Mouse (Mus musculus): ENCODE results near the gene Ptprm. TPM values are rescaled to one million over a fixed set of nuclear protein-coding genes. Genes with fewer than 3 reads are reported as not detected.

The Ptprm gene
- total RNA-seq, 2 experiments from 2014 or later, result 1.3 to 1.4 TPM

DNA sequence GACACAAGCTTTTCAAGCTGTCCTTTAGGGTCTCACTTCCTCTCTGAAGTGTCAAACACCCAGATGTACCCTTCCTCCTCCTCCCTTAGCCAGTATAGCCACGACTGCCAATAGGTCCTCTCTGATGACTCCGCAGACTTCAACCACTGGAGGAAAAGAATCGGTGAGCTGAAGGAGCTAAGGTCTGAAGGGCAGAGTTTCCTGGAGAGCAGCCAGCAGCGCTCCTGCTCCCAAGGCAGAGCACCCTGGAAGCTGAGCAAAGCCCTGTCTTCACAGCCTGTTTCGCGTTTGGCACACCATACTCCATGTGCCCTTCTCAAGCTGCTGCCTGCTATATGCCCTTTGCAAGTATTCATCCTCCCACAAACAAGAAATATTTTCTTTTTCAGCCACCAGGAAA, 252.2 kb downstream of the Ptprm start:
- no peak for ATAC-seq (replicated peaks; ENCODE audit: low FRiP score, poor library complexity, severe bottlenecking)

DNA sequence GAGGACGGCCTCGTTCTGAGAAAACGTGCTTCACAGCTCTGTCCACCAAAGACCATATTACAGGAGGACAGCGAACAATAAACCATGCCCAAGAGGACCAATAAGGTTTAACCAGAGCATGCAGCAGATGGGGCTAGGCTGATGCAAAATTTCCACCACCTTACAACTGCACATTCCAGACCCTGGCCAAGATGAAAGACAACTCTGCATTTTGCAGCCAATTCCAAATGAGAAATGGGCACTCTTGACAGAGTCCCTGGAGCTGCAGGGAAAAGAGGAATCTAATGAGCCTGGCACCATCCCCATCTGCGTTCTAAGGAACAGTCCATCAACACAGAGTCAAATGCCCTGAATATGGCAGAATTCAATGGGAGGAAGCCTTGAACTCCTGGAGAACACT, 263.3 kb downstream of the Ptprm start:
- ATAC-seq (replicated peaks; ENCODE audit: low FRiP score, poor library complexity, severe bottlenecking), result no peak

DNA sequence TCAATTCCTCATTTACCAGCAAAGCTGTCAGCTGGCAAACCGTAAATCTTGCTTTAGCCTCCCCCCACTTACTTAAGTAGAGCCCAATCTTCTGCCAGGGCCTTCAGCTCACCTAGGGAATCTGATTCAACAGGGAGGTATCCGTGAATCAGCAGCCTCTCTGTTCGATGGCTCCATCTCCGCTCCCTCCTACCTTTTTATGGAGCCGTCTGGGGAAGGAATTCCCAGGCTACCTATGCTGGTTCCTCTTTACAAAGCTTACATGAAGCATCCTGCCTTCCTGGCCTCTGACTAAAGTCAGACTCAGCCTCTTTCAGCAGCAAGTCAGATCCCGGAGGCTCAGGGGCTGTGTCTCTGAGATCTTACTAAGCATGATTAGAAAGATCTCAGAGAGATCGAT, 264.1 kb downstream of the Ptprm start:
- no peak for ATAC-seq (replicated peaks; ENCODE audit: low FRiP score, poor library complexity, severe bottlenecking)

DNA sequence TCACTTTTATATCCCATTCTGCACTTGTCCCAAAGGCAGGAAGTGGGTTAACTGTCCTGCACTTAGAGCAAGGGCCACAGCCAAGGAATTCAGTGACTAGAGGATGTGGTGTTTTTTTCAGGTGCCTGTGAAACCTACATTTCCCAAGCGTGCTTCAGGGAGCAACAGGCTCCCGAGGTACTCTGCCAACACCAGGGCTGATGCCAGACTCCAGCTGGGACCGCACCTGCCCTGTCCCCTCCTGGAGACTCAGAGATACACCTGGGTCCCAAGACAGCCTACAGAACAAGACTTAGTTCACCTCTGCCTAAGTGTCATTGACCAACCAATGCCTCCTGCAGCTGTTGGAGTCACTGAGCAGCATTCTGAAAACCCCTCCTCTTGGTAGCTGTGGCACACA, 264.6 kb downstream of the Ptprm start:
- ATAC-seq (replicated peaks; ENCODE audit: low FRiP score, poor library complexity, severe bottlenecking), result no peak

DNA sequence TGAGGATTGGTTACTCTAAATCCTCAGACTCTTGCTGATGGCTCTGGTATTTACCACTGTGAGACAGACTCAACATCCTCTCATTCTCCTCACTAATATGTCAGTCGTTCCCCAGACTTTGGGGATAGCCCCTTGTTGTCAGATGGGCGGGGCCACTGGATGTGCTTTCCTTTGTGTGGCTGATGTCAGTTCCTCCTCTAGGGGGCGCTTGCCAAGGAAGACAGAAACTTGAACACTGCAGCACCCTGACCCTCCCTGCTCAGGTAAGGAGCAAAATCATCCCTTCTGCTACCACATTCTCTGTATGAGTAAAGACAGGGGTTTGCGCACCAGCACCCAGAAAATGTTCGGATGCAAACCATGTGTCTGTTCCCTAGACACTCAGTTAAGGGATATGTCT, 266.7 kb downstream of the Ptprm start:
- no peak for ATAC-seq (replicated peaks; ENCODE audit: low FRiP score, poor library complexity, severe bottlenecking)

DNA sequence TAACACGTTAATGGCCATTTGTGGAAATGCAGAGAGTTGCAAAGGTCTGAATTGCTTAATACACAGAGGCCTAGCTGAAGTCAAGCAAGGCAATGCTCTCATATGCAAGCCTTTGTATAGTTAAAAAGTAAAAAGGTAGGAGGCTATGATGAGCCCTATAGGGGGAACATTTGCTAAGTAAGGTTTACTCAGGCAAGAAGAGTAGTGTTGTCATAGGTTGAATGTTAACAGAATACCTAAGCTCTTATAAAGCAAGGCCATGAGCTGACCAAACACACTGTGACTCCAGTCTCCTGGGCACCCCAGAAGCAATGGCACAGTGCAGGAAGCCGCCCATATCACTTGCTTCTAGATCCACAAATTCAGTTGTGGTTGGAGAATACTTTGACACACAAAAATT, 267.4 kb downstream of the Ptprm start:
- no peak for ATAC-seq (replicated peaks; ENCODE audit: low FRiP score, poor library complexity, severe bottlenecking)

DNA sequence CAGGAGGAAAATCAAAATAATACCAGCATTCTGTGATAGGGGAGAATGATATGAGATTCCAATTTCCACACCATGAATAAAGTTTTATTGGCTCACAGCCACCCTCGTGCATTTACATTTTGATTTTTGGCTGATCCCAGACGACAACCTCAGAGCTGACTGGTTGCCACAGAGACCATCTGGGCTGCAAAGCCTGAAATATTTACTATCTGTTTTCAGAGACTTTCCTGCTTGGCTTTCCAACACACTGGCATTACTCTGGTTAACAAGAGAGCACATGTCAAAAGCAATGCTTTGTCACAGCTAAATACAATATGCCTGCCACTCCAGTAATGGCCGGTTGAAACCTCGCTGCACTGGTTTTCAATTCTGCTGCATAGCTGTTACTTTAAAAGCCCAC, 269.8 kb downstream of the Ptprm start:
- no peak for ATAC-seq (replicated peaks; ENCODE audit: low FRiP score, poor library complexity, severe bottlenecking)

DNA sequence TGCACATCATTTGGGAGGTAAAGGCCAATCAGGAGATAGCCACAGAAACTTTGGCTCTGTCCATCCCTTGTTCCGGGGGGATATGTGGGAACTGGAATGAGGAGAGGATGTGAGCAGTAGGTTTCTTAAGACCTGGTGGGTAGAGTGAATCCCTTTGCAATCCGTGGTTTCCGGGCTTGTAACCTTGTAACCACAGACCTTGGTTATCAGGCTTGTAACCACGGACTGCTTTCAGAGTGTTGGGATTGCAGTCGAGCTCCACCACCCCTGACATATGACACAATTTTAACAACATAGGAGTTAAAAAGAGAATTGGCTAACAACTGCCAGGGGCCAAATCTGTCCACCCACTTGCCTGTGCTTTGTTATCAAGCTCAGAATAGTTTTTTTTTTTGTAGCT, 270.2 kb downstream of the Ptprm start:
- no peak for ATAC-seq (replicated peaks; ENCODE audit: low FRiP score, poor library complexity, severe bottlenecking)

DNA sequence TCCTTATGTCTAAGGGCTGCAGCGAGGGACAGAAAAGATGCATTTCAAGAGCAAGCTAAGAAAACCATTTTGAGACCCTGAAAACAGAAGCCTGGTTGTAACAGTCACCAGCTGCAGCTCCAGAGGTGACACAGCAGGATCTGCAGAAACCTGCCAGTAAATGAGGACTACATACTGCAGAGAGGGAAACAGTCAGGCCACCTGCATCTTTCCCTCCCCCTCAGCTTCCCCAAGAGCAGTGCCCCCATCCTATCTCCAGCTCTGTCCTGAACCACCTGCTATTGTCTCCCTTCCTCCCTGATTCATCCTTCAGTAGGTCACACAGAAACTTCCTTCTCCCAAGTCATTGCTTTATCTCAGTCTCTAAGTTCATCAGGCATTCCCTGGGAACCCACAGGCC, 274.7 kb downstream of the Ptprm start:
- ATAC-seq (replicated peaks; ENCODE audit: low FRiP score, poor library complexity, severe bottlenecking), result no peak

DNA sequence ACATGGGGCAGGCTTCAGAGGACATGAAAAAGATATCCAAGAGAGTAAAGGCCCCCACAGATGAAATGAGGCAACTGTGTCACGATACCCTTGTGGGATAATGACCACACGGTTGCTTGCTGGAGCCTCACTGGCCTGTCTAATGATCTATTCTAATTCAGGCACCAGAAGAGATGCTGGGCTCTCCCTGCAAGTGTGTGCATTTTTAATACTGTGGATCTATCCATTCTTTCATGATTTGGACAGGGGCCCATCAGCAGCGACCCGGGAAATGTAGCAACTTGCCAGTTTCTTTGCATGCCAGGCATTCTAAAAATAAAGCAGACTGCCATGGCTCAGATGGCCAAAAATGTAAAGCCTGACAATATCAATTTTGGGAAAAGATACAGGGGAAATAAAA, 280.7 kb downstream of the Ptprm start:
- ATAC-seq (replicated peaks; ENCODE audit: low FRiP score, poor library complexity, severe bottlenecking), result no peak

DNA sequence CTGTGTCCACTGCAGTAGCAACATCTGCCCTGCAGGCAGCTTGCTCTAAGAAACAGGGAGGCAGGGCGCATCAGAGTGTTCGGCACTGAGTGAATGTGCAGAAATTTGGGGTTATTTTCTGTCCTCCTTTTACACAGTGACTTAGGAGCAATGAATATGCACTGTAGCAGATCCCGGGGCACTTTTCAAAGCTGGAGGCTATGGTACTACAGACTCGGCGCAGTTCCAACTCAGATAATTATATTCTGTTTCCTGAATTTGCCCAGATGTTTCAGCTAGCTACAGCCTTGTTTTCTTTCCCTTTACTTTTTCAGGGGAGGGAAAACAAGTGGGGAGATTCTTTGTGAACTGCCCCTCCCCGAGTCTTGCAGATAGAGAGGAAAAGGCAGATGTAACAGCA, 281.1 kb downstream of the Ptprm start:
- ATAC-seq (replicated peaks; ENCODE audit: low FRiP score, poor library complexity, severe bottlenecking), result no peak

DNA sequence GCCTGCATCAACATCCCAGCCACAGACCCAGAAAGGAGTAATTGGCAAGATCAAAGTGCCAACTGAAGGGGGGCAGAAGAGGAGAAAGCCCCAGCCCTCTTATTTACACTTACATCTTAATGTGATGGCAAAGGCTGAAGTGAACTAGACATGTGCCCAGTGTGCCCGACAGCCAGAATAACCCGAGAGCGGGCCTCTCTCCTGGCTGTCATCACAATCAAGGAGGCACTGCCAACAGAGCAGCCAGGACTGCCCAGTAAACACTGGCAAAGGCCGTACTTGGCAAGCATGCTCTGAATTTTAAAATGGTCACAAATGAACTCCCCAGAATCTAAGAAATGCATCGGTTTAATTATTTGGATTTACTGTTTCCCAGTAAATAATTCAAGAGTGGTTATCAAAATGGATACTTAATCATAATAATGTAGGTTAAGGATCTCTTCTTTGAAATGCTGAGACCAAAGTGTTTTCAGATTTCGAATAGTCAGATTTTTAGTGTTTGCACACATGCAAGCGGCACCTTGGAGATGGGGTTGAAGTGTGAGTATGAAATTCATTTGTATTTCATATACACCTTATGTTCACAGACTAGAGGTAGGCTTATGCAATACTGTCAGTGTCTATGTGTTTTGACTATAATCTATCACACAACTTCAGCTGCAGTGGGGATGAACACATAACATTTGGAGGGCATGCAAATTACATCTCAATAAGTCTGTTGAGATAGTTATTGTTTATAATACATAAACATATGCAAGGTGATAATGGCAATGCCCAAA, 282.8 kb downstream of the Ptprm start:
- no peak for ATAC-seq (replicated peaks; ENCODE audit: low FRiP score, poor library complexity, severe bottlenecking)

DNA sequence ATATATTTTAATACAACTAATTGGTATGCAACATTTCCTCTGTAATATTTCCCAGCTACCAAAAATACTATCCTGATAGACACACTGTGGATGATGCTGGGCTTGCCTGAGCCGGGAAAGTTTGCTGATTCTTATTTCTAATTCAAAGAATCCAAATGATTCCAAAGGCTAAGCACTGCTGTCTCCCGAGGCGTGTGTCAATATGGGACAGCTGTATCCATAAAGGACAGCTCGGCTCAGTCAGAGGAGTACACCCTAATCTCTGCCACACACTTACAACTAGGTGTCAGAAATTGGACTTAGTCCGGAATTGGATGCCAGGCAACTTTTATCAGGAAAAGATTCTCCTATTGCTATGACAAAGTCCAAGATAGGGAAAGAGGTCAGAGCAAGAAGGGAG, 290.6 kb downstream of the Ptprm start:
- ATAC-seq (replicated peaks; ENCODE audit: low FRiP score, poor library complexity, severe bottlenecking), result no peak

DNA sequence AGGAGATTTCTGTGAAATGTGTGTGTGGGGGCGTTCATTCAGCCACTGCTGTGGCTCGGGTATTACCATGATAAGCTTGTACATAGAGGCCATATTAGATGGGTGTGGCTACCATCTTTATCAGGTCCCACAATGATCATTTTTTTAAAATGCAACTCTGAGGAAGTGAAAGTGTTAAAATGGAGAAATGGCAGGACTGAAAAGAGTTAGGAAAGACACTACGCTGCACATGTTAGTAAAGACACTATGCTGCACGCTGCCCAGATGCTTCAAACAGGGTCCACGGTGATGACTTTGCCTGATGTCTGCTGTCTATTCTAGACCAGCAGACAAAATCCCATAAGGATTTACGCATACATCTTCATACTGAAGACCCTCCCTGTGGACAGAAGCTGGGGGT, 298.6 kb downstream of the Ptprm start:
- no peak for ATAC-seq (replicated peaks; ENCODE audit: low FRiP score, poor library complexity, severe bottlenecking)

DNA sequence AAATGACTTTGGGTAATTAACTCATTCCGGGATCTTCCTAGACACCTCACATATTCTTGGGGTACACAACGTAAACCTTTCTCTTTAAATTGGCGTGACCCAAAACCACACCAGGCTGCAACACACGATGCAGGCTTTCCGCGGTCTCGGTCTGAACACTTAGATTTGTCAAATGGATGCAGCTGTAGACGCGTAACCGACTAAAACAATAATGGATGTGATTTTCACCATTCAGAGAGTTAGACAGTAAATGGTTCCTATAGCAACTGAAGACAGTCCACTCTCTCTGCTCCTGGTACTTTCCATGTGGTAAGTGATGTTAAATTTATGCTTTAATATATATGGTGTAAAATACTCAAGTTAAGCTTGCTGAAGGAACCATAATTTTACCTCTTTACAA, 300.1 kb downstream of the Ptprm start:
- ATAC-seq (replicated peaks; ENCODE audit: low FRiP score, poor library complexity, severe bottlenecking), result no peak

DNA sequence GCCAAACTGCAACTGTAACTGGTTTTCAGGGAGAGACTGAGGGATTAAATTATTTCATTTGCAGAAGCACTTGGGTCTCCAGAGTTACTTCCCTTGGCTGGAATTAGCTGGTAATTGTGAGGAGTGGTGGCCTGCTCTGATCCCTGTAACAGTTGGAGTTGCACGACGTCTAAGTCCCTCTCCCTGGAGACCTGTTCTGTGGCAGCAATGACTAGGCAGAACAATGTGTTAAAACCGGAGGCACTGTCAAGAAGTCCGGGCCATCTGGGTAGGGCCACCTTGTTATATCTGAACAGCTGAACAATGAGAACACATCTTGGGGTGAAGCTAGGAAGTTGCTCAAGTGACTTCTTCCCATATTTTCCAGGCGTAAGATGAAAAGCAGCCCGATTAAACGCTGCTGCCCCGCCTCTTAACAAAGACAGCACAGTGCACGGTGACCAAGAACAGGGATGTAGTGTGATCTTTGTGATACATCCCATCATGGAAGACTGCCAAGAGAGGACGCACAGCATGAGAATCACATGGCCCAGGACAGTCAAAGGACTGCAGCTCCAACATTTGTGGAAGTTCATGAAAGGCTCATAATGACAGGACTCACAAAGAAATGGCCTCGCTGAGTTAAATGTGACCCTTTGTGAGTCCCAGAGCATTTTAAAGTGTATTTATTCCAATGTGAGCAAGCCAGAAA, 301.5 kb downstream of the Ptprm start:
- no peak for ATAC-seq (replicated peaks; ENCODE audit: low FRiP score, poor library complexity, severe bottlenecking)

DNA sequence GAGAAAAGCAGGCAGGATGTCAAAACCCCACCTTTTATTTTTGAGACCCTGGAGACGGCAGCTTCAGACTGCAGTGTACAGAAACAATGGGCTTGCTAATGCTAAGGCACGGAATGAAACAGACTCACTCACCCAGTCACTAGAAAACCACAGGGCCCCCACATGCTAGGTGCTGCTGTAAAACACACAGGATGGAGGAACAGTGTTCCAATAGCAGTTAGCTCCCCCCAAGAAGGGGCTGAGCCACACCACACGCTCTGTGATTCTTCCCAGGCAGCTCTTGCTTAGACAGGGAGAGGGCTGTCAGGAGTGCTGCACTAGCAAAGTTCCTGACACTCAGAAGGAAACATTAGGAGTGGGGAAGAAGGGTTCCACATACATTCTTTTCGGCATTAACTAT, 306.6 kb downstream of the Ptprm start:
- no peak for ATAC-seq (replicated peaks; ENCODE audit: low FRiP score, poor library complexity, severe bottlenecking)

DNA sequence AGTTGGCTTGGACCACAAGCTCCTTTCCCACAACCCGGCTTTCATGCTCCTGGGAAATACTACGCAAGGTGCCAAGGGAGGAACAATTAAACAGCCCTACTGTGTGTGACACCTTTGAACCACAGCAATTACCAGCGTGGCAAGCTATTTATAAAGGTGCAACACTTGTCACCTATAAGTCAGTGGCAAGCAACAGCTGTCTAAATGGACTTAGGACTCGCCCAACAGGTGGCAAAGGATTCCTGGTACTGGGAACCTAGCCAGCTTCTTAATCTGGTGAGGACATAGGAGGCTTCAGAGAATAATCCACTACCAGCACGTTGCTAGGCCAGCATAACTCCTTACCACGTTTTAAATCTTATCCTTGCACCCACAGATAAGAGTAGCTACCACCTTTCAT, 315.7 kb downstream of the Ptprm start:
- no peak for ATAC-seq (replicated peaks; ENCODE audit: low FRiP score, poor library complexity, severe bottlenecking)

DNA sequence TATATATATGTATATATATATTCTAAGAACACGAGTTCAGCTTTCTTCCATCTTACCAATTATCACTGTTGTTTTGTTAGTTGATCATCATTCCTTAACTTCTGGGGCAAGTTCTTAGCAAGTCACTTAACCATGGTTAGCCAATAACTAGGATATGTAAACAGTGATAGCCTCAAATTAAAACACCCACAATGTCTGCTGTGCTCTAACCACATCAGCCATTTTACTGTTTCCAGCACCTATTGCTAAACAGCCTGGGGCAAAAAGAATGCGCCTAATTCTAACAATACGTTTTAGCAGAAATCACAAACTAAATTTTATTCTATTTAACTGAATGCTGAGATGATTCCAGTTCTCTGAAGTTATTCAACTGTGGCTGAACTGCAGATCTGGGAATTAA, 320.7 kb downstream of the Ptprm start:
- no peak for ATAC-seq (replicated peaks; ENCODE audit: low FRiP score, poor library complexity, severe bottlenecking)

DNA sequence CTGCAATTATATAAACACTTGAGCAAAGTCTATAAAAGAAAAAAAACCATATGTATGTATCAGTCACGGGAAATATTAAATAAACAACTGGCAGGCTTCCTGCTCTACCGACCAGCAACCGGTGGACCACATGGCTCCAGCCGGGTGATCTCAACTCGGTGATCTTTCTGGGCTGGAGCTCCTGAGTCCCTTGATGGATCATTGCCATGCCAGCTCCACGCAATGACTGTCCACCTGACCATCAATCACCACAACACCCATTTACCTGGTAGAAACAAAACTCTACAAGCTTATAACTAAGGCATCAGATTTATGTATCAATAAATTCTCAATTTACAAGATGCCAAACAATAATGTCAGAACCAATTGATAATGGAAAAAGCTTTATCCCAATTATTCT, 322.2 kb downstream of the Ptprm start:
- ATAC-seq (replicated peaks; ENCODE audit: low FRiP score, poor library complexity, severe bottlenecking), result no peak

DNA sequence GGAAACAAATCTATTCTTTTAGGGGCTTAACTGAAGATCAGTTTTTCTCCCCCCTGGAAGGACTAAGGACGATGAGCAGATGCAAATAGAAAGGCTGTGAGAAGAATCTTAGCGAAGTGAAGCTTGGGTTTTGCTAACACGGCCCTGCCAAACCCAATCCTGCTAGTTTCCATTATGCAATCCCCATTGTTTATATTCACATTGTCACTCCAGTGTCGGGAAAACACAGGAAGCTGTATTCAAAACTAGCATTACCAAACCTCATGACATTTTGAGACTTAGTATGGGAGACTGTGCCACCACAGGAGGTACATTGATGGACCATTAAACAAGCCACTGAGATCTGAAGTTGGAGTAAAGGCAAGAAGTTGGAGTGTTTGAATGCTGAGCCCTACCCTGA, 322.9 kb downstream of the Ptprm start:
- ATAC-seq (replicated peaks; ENCODE audit: low FRiP score, poor library complexity, severe bottlenecking), result no peak

DNA sequence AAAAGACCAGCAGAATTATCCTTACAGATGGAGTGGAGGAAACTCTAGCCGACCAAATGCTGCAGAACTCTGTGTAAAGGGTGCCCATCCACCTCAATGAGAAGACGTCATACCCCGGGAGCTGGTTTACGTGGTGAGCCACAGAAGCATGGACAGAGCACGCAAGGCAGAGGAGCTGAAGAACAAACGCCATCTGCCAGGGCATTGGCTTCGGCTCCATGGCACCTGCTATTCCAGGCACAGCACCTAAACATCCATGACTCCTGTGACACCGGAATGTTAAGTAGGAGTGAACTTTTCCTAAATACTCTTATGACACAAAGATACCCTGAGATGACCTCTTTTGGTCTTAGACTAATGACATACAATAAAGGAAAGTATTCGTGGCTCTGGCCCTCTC, 327.0 kb downstream of the Ptprm start:
- no peak for ATAC-seq (replicated peaks; ENCODE audit: low FRiP score, poor library complexity, severe bottlenecking)

Data from erythroid progenitor cell, adult 5-6 weeks (primary cell).